In genomic region chr9:118926688-118927321, GRCm38 (mm10) we compare ENCODE assay signal across 7 mouse cellular contexts. TPM values are rescaled to one million over a fixed set of nuclear protein-coding genes. Genes with fewer than 3 reads are reported as not detected.
DNase-seq lines count a peak whose midpoint lies in the region; ATAC-seq and TF ChIP-seq lines count a peak whose summit lies in the region.

No protein-coding gene starts in this region.

- peaks cover 7% of the 10 kb centered on the region; the same call in 1 of the 2 replicates for H3K4me1 ChIP-seq in brown adipose tissue, adult 24 weeks (ENCODE audit: control insufficient read depth, insufficient read depth, insufficient read length, low read length)
- peaks cover 14% of the 10 kb centered on the region; the same call in 1 of the 2 replicates for H3K4me1 ChIP-seq in hindbrain, postnatal 0 days (ENCODE audit: insufficient read depth, low read length)
- H3K4me1 ChIP-seq in small intestine, adult 2 months (ENCODE audit: control insufficient read depth, insufficient read depth, insufficient read length, low read length) = peaks cover 18% of the 10 kb centered on the region

- no peak for TF ChIP-seq CTCF in hindbrain, postnatal 0 days (IDR thresholded peaks at IDR 0.05; ENCODE audit: low read depth)
- no peak for TF ChIP-seq CTCF in small intestine, adult 2 months (IDR thresholded peaks at IDR 0.05; ENCODE audit: extremely low read depth, insufficient read length, insufficient replicate concordance, low read depth, low read length)

- peak; percentile 30 for ATAC-seq in hindbrain, postnatal 0 days

- peak; percentile 52 for DNase-seq in NIH3T3 (ENCODE audit: low read depth)
- DNase-seq in forelimb bud, embryonic 11.5 days (ENCODE audit: low read depth, low spot score) = peak; percentile 14
- DNase-seq in hindbrain, postnatal 0 days (ENCODE audit: low spot score) = peak; percentile 46
- DNase-seq in left cerebral cortex, adult 8-10 months (ENCODE audit: low spot score in 2 of 2) = peak; percentile 68 to 81

- H3K4me3 ChIP-seq in brown adipose tissue, adult 24 weeks (ENCODE audit: insufficient read depth, low read depth, low read length) = peak overlapping the region; percentile 74
- H3K4me3 ChIP-seq in hindbrain, postnatal 0 days (ENCODE audit: low read length) = peak overlapping the region; percentile 54
- H3K4me3 ChIP-seq in macrophage (ENCODE audit: inconsistent target) = peak overlapping the region; percentile 22; the same call in 1 of the 2 replicates
- H3K4me3 ChIP-seq in small intestine, adult 2 months (ENCODE audit: low read depth, low read length) = peak overlapping the region; percentile 92

- no peak for TF ChIP-seq POLR2A in small intestine, adult 2 months (IDR thresholded peaks at IDR 0.05; ENCODE audit: low read depth, low read length)

- 0 out of 2 replicates have a peak overlapping the region, but pooled peaks have one; percentile 10 for H3K27ac ChIP-seq in brown adipose tissue, adult 24 weeks (replicated peaks; ENCODE audit: low read depth, low read length)
- peak overlapping the region; percentile 72 for H3K27ac ChIP-seq in hindbrain, postnatal 0 days
- H3K27ac ChIP-seq in macrophage = no peak overlapping the region
- peak overlapping the region; percentile 45 for H3K27ac ChIP-seq in small intestine, adult 2 months (ENCODE audit: insufficient read depth, low read depth, low read length)

- H3K9ac ChIP-seq in hindbrain, postnatal 0 days (replicated peaks; ENCODE audit: low read length) = peak overlapping the region; percentile 51

- no peaks in the 10 kb centered on the region; the same call in 1 of the 2 replicates for H3K79me2 ChIP-seq in macrophage (ENCODE audit: inconsistent target)

- H3K4me2 ChIP-seq in hindbrain, postnatal 0 days (ENCODE audit: low read depth, low read length) = peak overlapping the region; percentile 88

- WGBS in hindbrain, postnatal 0 days = 3% methylated on average over 39 of the region's 68 CpGs
- 2% methylated on average over 29 of the region's 68 CpGs for WGBS in macrophage (ENCODE audit: missing documents)
- 6% methylated on average over 62 of the region's 68 CpGs for WGBS in small intestine, adult 2 months

- H3K9me3 ChIP-seq in hindbrain, postnatal 0 days (ENCODE audit: low read length) = no peaks in the 10 kb centered on the region

- H3K27me3 ChIP-seq in hindbrain, postnatal 0 days (ENCODE audit: insufficient read depth, low read length) = no peaks in the 10 kb centered on the region
- H3K27me3 ChIP-seq in small intestine, adult 2 months (ENCODE audit: control insufficient read depth, insufficient read depth, low read length) = no peaks in the 10 kb centered on the region

- H3K36me3 ChIP-seq in hindbrain, postnatal 0 days (ENCODE audit: insufficient read depth, low read length) = no peaks in the 10 kb centered on the region
- no peaks in the 10 kb centered on the region for H3K36me3 ChIP-seq in macrophage (ENCODE audit: inconsistent target)
- no peaks in the 10 kb centered on the region; the same call in 1 of the 2 replicates for H3K36me3 ChIP-seq in small intestine, adult 2 months (ENCODE audit: control insufficient read depth, insufficient read depth, low read length)

RNA-seq across cellular contexts. Expression of gene Ctdspl, which starts 0.6 kb away (rescaled TPM):
- polyA plus RNA-seq in brown adipose tissue, adult 24 weeks (2012; ENCODE audit: insufficient read depth, insufficient read length, missing spikeins) = 18.8 and 24.2 TPM in 2 replicates
- total RNA-seq in hindbrain, postnatal 0 days (2014; rRNA removed) = 7.6 and 8.4 TPM in 2 replicates
- 5.5 and 7.0 TPM in 2 replicates for polyA plus RNA-seq in hindbrain, postnatal 0 days (2015; fragmentation: Nextera tagmentation; extraction: Ambion mirVana)
- total RNA-seq in left cerebral cortex, adult 8-10 months (2022) = 10 to 100 TPM; 36.1 to 37.2 (median 36.4) TPM
- total RNA-seq in macrophage (2018; cell fraction: chromatin; rRNA removed) = 1 to 10 TPM in 23 of 26 experiments, under 1 TPM in 3; 0.58 to 7.2 (median 3.5) TPM
- total RNA-seq in macrophage (2018; cell fraction: cytosol; rRNA removed) = 1 to 10 TPM; 1.6 to 5.3 (median 2.9) TPM
- total RNA-seq in macrophage (2018; cell fraction: nucleus; rRNA removed) = 10 to 100 TPM in 1 of 26 experiments, 1 to 10 TPM in 25; 1.3 to 13.0 (median 3.0) TPM
- polyA plus RNA-seq in macrophage (2018) = 1.9 to 6.3 TPM (median 3.1 TPM) in 3 replicates
- polyA plus RNA-seq in small intestine, adult 2 months (2012; rRNA removed) = 8.9 and 29.3 TPM in 2 replicates

Comparison
In these comparisons a context has a peak if more than half of its experiments do, and no peak if none do; other contexts are left out.
1. DNase-seq: peak in every context shown above with its lines; median percentile 74 in left cerebral cortex, adult 8-10 months; 52 in NIH3T3; 46 in hindbrain, postnatal 0 days; 14 in forelimb bud, embryonic 11.5 days.
2. H3K4me3 ChIP-seq: peak in every context shown above with its lines; median percentile 92 in small intestine, adult 2 months; 74 in brown adipose tissue, adult 24 weeks; 54 in hindbrain, postnatal 0 days; 22 in macrophage.